Mouse (Mus musculus): ENCODE measurements at regions not wholly inside any gene's neighbourhood (a gene's known extent, or its start where the extent isn't known, plus 50 kb on each side); places are given as distances from the start of the nearest gene placed in this dataset.

DNA sequence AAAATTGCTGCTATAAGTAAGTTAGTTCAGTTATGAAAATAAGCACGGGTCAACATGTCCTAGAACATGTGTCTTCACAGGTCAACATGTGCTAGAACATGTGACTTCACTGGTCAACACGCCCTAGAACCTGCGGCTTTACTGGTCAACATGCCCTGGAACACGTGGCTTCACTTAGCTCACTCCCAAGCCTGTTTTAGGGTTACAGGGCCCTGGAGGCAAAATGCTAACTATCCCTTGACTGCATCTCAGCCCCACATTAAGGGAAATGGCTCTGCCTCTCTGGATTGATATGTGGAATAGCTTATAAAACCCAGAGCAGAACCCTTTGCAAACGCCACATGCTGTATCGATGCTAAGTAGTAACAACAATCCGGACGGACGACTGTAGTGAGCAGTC lies 67.8 kb downstream of the Nkx6-1 start:
- DNase-seq (ENCODE audit: inconsistent age in 2 of 2, low spot score in 1 of 2): no peak

- no peak for DNase-seq (ENCODE audit: inconsistent age in 2 of 2, low spot score in 1 of 2)
These were observed 73.6 kb downstream of the Nkx6-1 start for GRCm38 (mm10) chr5:101591236-101591635.

DNA sequence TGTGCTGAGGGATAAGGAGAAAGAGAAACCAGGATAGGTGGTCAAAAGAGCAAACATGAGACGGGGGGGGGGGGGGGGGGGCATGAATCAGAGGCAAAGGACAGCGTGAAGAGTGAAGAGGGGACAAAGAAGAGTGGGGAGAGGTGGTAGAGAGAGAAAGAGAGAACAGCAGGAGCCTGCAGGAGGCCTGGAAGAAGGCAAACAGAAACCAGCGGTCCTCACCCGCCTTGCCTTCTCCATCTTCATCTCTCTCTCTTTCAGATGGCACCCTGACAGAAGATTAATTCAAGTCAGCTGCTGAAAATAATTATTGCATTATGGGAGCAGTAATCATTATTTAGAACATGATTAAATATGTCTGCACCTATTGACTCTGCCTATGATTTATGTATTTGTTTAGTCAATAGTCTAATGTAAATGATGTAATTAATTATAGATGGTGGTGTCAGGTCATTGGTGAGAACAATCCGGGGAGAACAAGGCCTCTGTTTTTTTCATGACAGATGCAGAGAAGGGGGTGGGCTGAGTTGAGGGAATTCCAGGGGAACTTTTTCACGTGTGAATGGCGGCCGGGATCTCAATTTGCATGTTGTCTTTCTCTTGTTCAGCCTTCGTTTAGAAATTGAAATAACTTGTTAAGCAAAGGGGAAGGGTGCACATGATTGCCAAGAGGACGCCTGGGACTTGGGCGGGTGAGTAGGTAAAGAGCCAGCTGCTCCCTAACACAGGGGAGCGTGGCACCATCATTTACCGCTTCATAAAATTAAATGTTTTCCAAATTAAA lies 74.3 kb downstream of the Nkx6-1 start:
- no peak for DNase-seq (ENCODE audit: inconsistent age in 2 of 2, low spot score in 1 of 2)

GRCm38 (mm10) chr5:101572966-101573365 lies 91.8 kb downstream of the Nkx6-1 start:
- no peak for DNase-seq (ENCODE audit: inconsistent age in 2 of 2, low spot score in 1 of 2)

- no peak for DNase-seq (ENCODE audit: inconsistent age in 2 of 2, low spot score in 1 of 2)
These were observed 99.0 kb downstream of the Nkx6-1 start for GRCm38 (mm10) chr5:101565770-101566169.

DNA sequence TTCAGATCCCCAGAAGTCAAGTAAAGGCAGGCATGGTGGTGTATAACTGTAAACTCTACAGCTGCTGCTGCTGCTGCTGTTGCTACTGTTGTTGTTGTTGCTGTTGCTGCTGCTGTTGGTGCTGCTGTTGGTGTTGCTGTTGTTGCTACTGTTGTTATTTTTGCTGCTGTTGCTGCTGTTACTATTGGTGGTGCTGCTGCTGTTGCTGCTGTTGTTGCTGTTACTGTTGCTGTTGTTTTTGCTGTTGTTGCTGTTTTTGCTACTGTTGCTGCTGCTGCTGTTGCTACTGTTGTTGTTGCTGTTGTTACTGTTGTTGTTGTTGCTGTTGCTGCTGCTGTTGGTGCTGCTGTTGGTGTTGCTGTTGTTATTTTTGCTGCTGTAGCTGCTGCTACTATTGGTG lies 104.4 kb downstream of the Nkx6-1 start:
- no peak for DNase-seq (ENCODE audit: inconsistent age in 2 of 2, low spot score in 1 of 2)

- no peak for DNase-seq (ENCODE audit: inconsistent age in 2 of 2, low spot score in 1 of 2)
These were observed 106.4 kb downstream of the Nkx6-1 start for GRCm38 (mm10) chr5:101558279-101558987.

DNA sequence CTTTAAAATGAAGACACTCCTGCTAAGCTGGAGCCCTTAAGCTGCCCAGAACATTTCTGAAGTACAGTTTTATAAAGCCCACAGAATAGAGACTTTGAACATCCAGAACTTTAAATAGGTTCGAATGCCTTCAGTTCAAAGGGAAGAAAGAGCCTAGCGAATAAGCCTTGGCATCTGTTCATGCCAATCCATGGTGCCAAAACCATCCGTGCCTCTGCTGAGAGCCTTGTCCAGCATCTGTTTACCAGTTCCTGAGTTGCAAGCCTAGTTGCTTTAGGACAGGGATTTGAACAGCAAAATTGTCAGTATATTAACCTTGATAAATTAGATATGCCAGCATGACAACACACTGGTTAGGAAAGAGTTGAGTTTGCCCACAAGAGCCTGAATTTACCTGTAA lies 107.6 kb downstream of the Nkx6-1 start:
- DNase-seq (ENCODE audit: inconsistent age in 2 of 2, low spot score in 1 of 2): no peak

DNA sequence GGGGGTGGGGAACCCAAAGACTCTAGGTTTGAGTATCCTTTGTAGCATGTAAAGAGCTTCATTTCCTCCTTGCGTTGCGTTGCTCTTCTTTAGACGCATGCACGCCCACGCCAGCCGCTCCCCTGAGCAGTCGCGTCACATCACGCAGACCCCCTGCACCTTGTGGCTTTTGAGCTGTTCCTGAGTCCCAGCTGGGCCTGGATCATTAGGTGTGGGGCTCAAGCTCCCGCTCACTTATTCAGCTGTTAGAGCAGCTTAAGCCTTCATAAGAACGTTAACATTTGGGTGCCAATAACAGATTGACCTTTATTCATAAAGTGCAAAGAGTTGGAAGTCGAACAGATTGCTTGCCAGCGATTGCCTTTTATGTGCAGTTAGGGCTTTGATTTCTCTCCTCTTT lies 121.5 kb downstream of the Nkx6-1 start:
- no peak for DNase-seq (ENCODE audit: inconsistent age in 2 of 2, low spot score in 1 of 2)

DNA sequence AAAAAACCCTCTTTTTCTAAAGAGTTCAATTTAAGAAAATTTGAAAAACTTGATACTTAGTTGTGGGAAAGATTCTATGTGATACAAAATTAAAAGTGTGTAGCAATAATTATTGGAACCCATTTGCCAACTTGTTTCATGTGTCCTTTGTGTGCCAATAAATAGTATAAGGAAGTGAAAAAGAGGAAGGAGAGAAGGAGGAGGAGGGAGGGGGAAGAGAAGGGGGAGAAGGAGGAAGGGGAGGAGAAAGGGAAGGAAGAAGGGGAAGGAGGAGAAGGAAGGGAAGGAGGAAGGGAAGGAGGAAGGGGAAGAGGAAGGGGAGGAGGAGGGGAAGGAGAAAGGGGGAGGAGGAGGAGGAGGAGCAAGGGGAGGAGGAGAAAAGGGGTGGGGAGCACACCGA lies 125.0 kb downstream of the Nkx6-1 start:
- DNase-seq (ENCODE audit: inconsistent age in 2 of 2, low spot score in 1 of 2): no peak

- DNase-seq (ENCODE audit: inconsistent age in 2 of 2, low spot score in 1 of 2): no peak
These were observed 125.6 kb downstream of the Nkx6-1 start for GRCm38 (mm10) chr5:101539254-101539549.

- DNase-seq (ENCODE audit: inconsistent age in 2 of 2, low spot score in 1 of 2): no peak
These were observed 126.2 kb downstream of the Nkx6-1 start for GRCm38 (mm10) chr5:101538410-101539253.

- no peak for DNase-seq (ENCODE audit: inconsistent age in 2 of 2, low spot score in 1 of 2)
These were observed 127.0 kb downstream of the Nkx6-1 start for GRCm38 (mm10) chr5:101537518-101538380.

DNA sequence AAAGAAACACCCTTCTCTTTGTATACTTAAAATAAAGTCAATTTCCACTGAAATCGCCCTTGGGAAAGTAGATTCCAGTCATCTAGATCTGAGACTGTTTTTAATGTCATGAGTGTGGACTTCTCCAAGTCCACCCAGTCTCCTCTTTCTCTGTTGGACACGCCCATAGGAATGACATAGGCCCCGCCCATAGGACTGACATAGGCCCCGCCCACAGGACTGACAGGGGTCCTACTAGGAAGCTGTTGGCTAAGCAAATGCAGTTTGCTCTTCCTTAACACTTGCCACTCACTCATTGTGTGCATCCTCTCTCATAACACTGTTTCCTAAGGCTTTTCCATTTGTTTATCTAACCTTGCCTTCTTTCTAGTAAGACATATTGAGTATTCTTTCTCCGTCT lies 129.3 kb downstream of the Nkx6-1 start:
- DNase-seq (ENCODE audit: inconsistent age in 2 of 2, low spot score in 1 of 2): no peak

GRCm38 (mm10) chr5:101525346-101525745 lies 139.4 kb downstream of the Nkx6-1 start:
- no peak for DNase-seq (ENCODE audit: inconsistent age in 2 of 2, low spot score in 1 of 2)

GRCm38 (mm10) chr5:101524670-101525069 lies 140.1 kb downstream of the Nkx6-1 start:
- no peak for DNase-seq (ENCODE audit: inconsistent age in 2 of 2, low spot score in 1 of 2)

DNA sequence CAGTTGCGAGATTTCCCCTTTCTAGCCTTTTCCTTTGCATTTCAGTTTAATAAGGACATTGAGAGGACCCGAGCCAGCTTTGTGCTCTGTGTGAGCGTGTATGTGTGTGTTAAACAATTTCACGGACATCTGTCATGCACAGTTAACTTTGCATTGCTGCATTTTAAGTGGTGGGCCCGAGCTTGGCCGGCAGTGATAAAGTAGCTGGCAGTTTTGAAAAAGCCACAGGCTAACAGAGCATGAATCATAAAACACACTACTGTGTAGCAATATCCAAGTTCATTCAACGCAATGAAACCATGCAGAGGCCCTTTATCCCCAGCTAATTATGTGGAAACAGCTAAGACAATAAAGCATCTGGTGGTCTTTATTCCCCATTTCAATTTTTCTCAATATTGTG lies 140.9 kb downstream of the Nkx6-1 start:
- DNase-seq (ENCODE audit: inconsistent age in 2 of 2, low spot score in 1 of 2): no peak

DNA sequence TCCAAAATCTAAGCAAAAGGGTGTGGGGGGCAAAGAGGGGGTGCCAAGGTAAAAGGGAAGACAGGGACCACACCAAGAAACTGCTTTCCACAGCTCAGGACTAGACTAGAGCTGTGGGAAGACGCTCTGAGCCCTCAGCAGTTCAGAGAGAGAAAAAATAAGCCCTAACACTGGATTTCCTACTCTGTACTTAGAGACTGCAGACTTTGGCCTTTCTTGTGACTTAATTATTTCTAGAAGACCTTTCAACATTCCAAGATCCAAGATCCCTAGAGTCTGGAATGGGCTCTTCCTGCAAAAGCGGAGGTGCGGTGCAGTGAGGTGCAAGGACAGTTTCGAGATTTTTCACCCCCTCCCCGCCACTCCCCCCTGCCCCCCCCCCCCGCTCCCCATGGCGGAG lies 141.3 kb downstream of the Nkx6-1 start:
- no peak for DNase-seq (ENCODE audit: inconsistent age in 2 of 2, low spot score in 1 of 2)

GRCm38 (mm10) chr5:101520935-101521655 lies 143.7 kb downstream of the Nkx6-1 start:
- DNase-seq (ENCODE audit: inconsistent age in 2 of 2, low spot score in 1 of 2): no peak

GRCm38 (mm10) chr5:101518791-101519547 lies 145.8 kb downstream of the Nkx6-1 start:
- no peak for DNase-seq (ENCODE audit: inconsistent age in 2 of 2, low spot score in 1 of 2)
